Mouse (Mus musculus): ENCODE results near the gene Arhgap21. TPM values are rescaled to one million over a fixed set of nuclear protein-coding genes. Genes with fewer than 3 reads are reported as not detected.

Arhgap21 gene
- polyA plus RNA-seq, 1 experiment from 2014 or later: 4.5 TPM

DNA sequence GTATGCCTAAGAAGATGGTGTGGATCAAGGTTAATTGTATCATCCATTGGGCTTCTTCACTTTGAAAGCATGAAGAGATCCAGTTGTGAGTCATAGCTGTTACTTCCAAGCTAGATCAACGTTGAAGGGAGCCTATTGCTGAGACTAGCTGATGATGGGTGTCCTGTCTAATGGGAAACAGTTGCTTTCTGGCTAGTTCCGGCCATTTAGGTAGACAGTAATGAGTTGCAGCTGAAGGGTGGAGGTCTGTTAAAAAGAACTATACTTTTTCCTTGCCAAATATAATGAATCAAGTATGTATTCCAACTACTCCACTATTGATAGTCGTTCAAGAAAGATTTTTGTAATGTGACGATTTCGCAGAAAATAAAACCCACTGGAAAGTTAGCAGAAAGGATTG lies 32.5 kb upstream of the Arhgap21 start:
- DNase-seq (no peak), ATAC-seq (no peak)
- no peak overlapping the region for H3K4me2 ChIP-seq (ENCODE audit: low read depth, low read length)
- no peaks in the 10 kb centered on the region for H3K36me3 ChIP-seq (replicated peaks; ENCODE audit: insufficient read depth, low read length)
- H3K27ac ChIP-seq (ENCODE audit: low read depth): no peak overlapping the region
- H3K4me3 ChIP-seq (ENCODE audit: low read depth, low read length): no peak overlapping the region
- TF ChIP-seq EP300 (IDR thresholded peaks at IDR 0.05; ENCODE audit: low read depth): no peak
- no peak for TF ChIP-seq CTCF (IDR thresholded peaks at IDR 0.05; ENCODE audit: low read depth)
- no peaks in the 10 kb centered on the region for H3K27me3 ChIP-seq (ENCODE audit: insufficient read depth, low read length)
- H3K4me1 ChIP-seq (ENCODE audit: insufficient read depth): no peaks in the 10 kb centered on the region
- no peak overlapping the region for H3K9ac ChIP-seq (replicated peaks)
- no peaks in the 10 kb centered on the region for H3K9me3 ChIP-seq (ENCODE audit: low read length)
- WGBS (ENCODE audit: insufficient replicate concordance): 73% methylated on average over 5 of the region's 5 CpGs

- no peaks in the 10 kb centered on the region for H3K36me3 ChIP-seq (replicated peaks; ENCODE audit: insufficient read depth, low read length)
- ATAC-seq (no peak), DNase-seq (no peak)
- TF ChIP-seq EP300 (IDR thresholded peaks at IDR 0.05; ENCODE audit: low read depth) (no peak), CTCF (IDR thresholded peaks at IDR 0.05; ENCODE audit: low read depth) (no peak)
- no peaks in the 10 kb centered on the region for H3K4me1 ChIP-seq (ENCODE audit: insufficient read depth)
- H3K4me2 ChIP-seq (ENCODE audit: low read depth, low read length): no peak overlapping the region
- no peak overlapping the region for H3K9ac ChIP-seq (replicated peaks)
- H3K27me3 ChIP-seq (ENCODE audit: insufficient read depth, low read length): no peaks in the 10 kb centered on the region
- no peak overlapping the region for H3K4me3 ChIP-seq (ENCODE audit: low read depth, low read length)
- no peaks in the 10 kb centered on the region for H3K9me3 ChIP-seq (ENCODE audit: low read length)
- no peak overlapping the region for H3K27ac ChIP-seq (ENCODE audit: low read depth)
- 75% methylated on average over 2 of the region's 2 CpGs for WGBS (ENCODE audit: insufficient replicate concordance)
Measured at GRCm38 (mm10) chr2:20995547-20995946, 26.9 kb upstream of the Arhgap21 start.

DNA sequence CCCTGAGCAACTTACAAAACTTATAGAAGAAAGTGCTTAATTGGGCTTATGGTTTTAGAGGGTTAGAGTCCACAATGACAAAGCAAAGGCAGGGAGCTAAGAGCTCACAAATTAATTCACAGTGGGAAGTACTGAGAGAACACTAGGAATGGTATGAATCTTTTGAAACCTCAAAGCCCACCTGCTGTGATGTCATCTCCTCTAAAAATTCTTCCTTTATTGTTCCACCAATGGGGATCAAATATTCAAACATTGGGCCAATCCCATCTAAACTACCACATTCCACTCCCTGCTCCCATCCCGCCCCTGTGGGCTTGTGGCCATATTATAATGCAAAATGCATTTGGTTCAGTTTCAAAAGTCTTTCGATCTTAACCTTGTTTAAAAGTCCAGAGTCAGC lies 22.8 kb upstream of the Arhgap21 start:
- DNase-seq: no peak
- no peak for TF ChIP-seq EP300 (IDR thresholded peaks at IDR 0.05; ENCODE audit: low read depth)
- no peak for TF ChIP-seq CTCF (IDR thresholded peaks at IDR 0.05; ENCODE audit: low read depth)
- H3K4me2 ChIP-seq (ENCODE audit: low read depth, low read length): no peak overlapping the region
- 82% methylated on average over 2 of the region's 2 CpGs for WGBS (ENCODE audit: insufficient replicate concordance)
- H3K27ac ChIP-seq (ENCODE audit: low read depth): no peak overlapping the region
- no peaks in the 10 kb centered on the region for H3K27me3 ChIP-seq (ENCODE audit: insufficient read depth, low read length)
- no peak overlapping the region for H3K9ac ChIP-seq (replicated peaks)
- H3K4me3 ChIP-seq (ENCODE audit: low read depth, low read length): no peak overlapping the region
- H3K9me3 ChIP-seq (ENCODE audit: low read length): no peaks in the 10 kb centered on the region
- no peak for ATAC-seq
- no peaks in the 10 kb centered on the region for H3K4me1 ChIP-seq (ENCODE audit: insufficient read depth)
- H3K36me3 ChIP-seq (replicated peaks; ENCODE audit: insufficient read depth, low read length): no peaks in the 10 kb centered on the region

- no peak for DNase-seq
- H3K36me3 ChIP-seq (replicated peaks; ENCODE audit: insufficient read depth, low read length): no peaks in the 10 kb centered on the region
- H3K9ac ChIP-seq (replicated peaks): no peak overlapping the region
- H3K4me2 ChIP-seq (ENCODE audit: low read depth, low read length): no peak overlapping the region
- no peaks in the 10 kb centered on the region for H3K4me1 ChIP-seq (ENCODE audit: insufficient read depth)
- WGBS (ENCODE audit: insufficient replicate concordance): 66% methylated on average over 2 of the region's 2 CpGs
- no peak overlapping the region for H3K4me3 ChIP-seq (ENCODE audit: low read depth, low read length)
- no peaks in the 10 kb centered on the region for H3K9me3 ChIP-seq (ENCODE audit: low read length)
- H3K27ac ChIP-seq (ENCODE audit: low read depth): no peak overlapping the region
- no peak for ATAC-seq
- no peaks in the 10 kb centered on the region for H3K27me3 ChIP-seq (ENCODE audit: insufficient read depth, low read length)
- TF ChIP-seq EP300 (IDR thresholded peaks at IDR 0.05; ENCODE audit: low read depth): no peak
- no peak for TF ChIP-seq CTCF (IDR thresholded peaks at IDR 0.05; ENCODE audit: low read depth)
Measured at GRCm38 (mm10) chr2:20990907-20991306, 22.2 kb upstream of the Arhgap21 start.

GRCm38 (mm10) chr2:20990056-20990455 lies 21.4 kb upstream of the Arhgap21 start:
- Histone ChIP-seq H3K9me3 (ENCODE audit: low read length) (no peaks in the 10 kb centered on the region), H3K27ac (ENCODE audit: low read depth) (no peak overlapping the region), H3K4me3 (ENCODE audit: low read depth, low read length) (no peak overlapping the region), H3K4me2 (ENCODE audit: low read depth, low read length) (no peak overlapping the region), H3K9ac (replicated peaks) (no peak overlapping the region), H3K27me3 (ENCODE audit: insufficient read depth, low read length) (no peaks in the 10 kb centered on the region), H3K4me1 (ENCODE audit: insufficient read depth) (no peaks in the 10 kb centered on the region), H3K36me3 (replicated peaks; ENCODE audit: insufficient read depth, low read length) (no peaks in the 10 kb centered on the region)
- WGBS (ENCODE audit: insufficient replicate concordance): 89% methylated on average over 3 of the region's 3 CpGs
- ATAC-seq: no peak
- TF ChIP-seq CTCF (IDR thresholded peaks at IDR 0.05; ENCODE audit: low read depth) (no peak), EP300 (IDR thresholded peaks at IDR 0.05; ENCODE audit: low read depth) (no peak)
- no peak for DNase-seq

- 66% methylated on average over 3 of the region's 3 CpGs for WGBS (ENCODE audit: insufficient replicate concordance)
- DNase-seq: no peak
- H3K9ac ChIP-seq (replicated peaks): no peak overlapping the region
- H3K9me3 ChIP-seq (ENCODE audit: low read length): no peaks in the 10 kb centered on the region
- no peak overlapping the region for H3K27ac ChIP-seq (ENCODE audit: low read depth)
- ATAC-seq: no peak
- H3K27me3 ChIP-seq (ENCODE audit: insufficient read depth, low read length): no peaks in the 10 kb centered on the region
- no peak overlapping the region for H3K4me3 ChIP-seq (ENCODE audit: low read depth, low read length)
- no peak overlapping the region for H3K4me2 ChIP-seq (ENCODE audit: low read depth, low read length)
- no peaks in the 10 kb centered on the region for H3K36me3 ChIP-seq (replicated peaks; ENCODE audit: insufficient read depth, low read length)
- no peaks in the 10 kb centered on the region for H3K4me1 ChIP-seq (ENCODE audit: insufficient read depth)
- TF ChIP-seq CTCF (IDR thresholded peaks at IDR 0.05; ENCODE audit: low read depth) (no peak), EP300 (IDR thresholded peaks at IDR 0.05; ENCODE audit: low read depth) (no peak)
Measured at GRCm38 (mm10) chr2:20987822-20988221, 19.1 kb upstream of the Arhgap21 start.

GRCm38 (mm10) chr2:20978726-20979125 lies 10.0 kb upstream of the Arhgap21 start:
- H3K9ac ChIP-seq (replicated peaks): no peak overlapping the region
- 59% methylated on average over 8 of the region's 8 CpGs for WGBS (ENCODE audit: insufficient replicate concordance)

More at GRCm38 (mm10) chr2:20978726-20979125, 10.0 kb upstream of the Arhgap21 start:
- Histone ChIP-seq H3K4me3 (ENCODE audit: low read depth, low read length) (no peak overlapping the region), H3K4me1 (ENCODE audit: insufficient read depth) (no peaks in the 10 kb centered on the region), H3K4me2 (ENCODE audit: low read depth, low read length) (no peak overlapping the region), H3K36me3 (replicated peaks; ENCODE audit: insufficient read depth, low read length) (no peaks in the 10 kb centered on the region), H3K9me3 (ENCODE audit: low read length) (no peaks in the 10 kb centered on the region), H3K27me3 (ENCODE audit: insufficient read depth, low read length) (no peaks in the 10 kb centered on the region), H3K27ac (ENCODE audit: low read depth) (no peak overlapping the region)
- DNase-seq (no peak), ATAC-seq (no peak)
- TF ChIP-seq EP300 (IDR thresholded peaks at IDR 0.05; ENCODE audit: low read depth) (no peak), CTCF (IDR thresholded peaks at IDR 0.05; ENCODE audit: low read depth) (no peak)

Data from liver, postnatal 0 days (tissue).